8 mouse cellular contexts compared by ENCODE assay signal in genomic region chr15:94661398-94661797, GRCm38 (mm10). TPM values are rescaled to one million over a fixed set of nuclear protein-coding genes. Genes with fewer than 3 reads are reported as not detected.
DNase-seq lines count a peak whose midpoint lies in the region; ATAC-seq lines count a peak whose summit lies in the region.

No protein-coding gene starts in this region.

- ATAC-seq in limb, embryonic 11.5 days (ENCODE audit: insufficient number of reproducible peaks, low FRiP score, low TSS enrichment, low read depth), result no peak

- no peak overlapping the region for H3K4me2 ChIP-seq in limb, embryonic 11.5 days (ENCODE audit: low read depth, severe bottlenecking)

- H3K36me3 ChIP-seq in limb, embryonic 11.5 days (ENCODE audit: control insufficient read depth, insufficient read depth, low read length), result no peaks in the 10 kb centered on the region
- no peaks in the 10 kb centered on the region for H3K36me3 ChIP-seq in limb, embryonic 10.5 days

- H3K4me3 ChIP-seq in limb, embryonic 11.5 days (ENCODE audit: low read depth, low read length), result no peak overlapping the region
- no peak overlapping the region for H3K4me3 ChIP-seq in limb, embryonic 10.5 days

- H3K27me3 ChIP-seq in limb, embryonic 11.5 days (ENCODE audit: control insufficient read depth, insufficient read depth, low read length), result no peaks in the 10 kb centered on the region
- H3K27me3 ChIP-seq in limb, embryonic 10.5 days (ENCODE audit: low read depth, poor library complexity, severe bottlenecking), result no peaks in the 10 kb centered on the region

- H3K27ac ChIP-seq in limb, embryonic 11.5 days (replicated peaks; ENCODE audit: low read depth, low read length), result no peak overlapping the region
- no peak overlapping the region for H3K27ac ChIP-seq in limb, embryonic 10.5 days

- WGBS in limb, embryonic 11.5 days, result 25% methylated on average over 9 of the region's 9 CpGs
- WGBS in limb, embryonic 10.5 days, result 32% methylated on average over 9 of the region's 9 CpGs

- H3K4me1 ChIP-seq in limb, embryonic 11.5 days (ENCODE audit: control insufficient read depth, insufficient read depth, low read length), result peaks cover 10% of the 10 kb centered on the region
- peaks cover 41% of the 10 kb centered on the region for H3K4me1 ChIP-seq in limb, embryonic 10.5 days

- no peak overlapping the region for H3K9ac ChIP-seq in limb, embryonic 11.5 days (ENCODE audit: low read length)

- no peaks in the 10 kb centered on the region for H3K9me3 ChIP-seq in limb, embryonic 11.5 days (ENCODE audit: control insufficient read depth, low read length)
- H3K9me3 ChIP-seq in limb, embryonic 10.5 days (replicated peaks), result no peaks in the 10 kb centered on the region

- DNase-seq in cerebellum, adult 9-10 months, result peak; percentile 44
- DNase-seq in cerebellum, adult 9-11 months, result no peak
- DNase-seq in limb, embryonic 11.5 days (ENCODE audit: low spot score), result peak; percentile 52
- no peak for DNase-seq in limb, embryonic 10.5 days (ENCODE audit: low spot score)
- DNase-seq in c-Kit-positive CD71-positive TER-119-negative erythroid progenitor cells, embryonic 14.5 days (ENCODE audit: low read depth), result peak; percentile 21
- DNase-seq in lung, postnatal 14 days, result peak; percentile 37
- no peak for DNase-seq in urinary bladder, postnatal 10 days (ENCODE audit: low spot score)
- no peak for DNase-seq in T-cell, adult 2 months (ENCODE audit: low spot score)

RNA-seq across cellular contexts. Expression of gene Tmem117, which starts 32.4 kb away (rescaled TPM):
- 1.0 and 1.7 TPM in 2 replicates for polyA plus RNA-seq in limb, embryonic 11.5 days (2014; fragmentation: Nextera tagmentation; extraction: Ambion mirVana)
- 0.77 and 0.99 TPM in 2 replicates for polyA plus RNA-seq in limb, embryonic 10.5 days (2016; fragmentation: Nextera tagmentation; extraction: Ambion mirVana)

Comparison
In these comparisons a context has a peak if more than half of its experiments do, and no peak if none do; other contexts are left out.
1. DNase-seq: peak in cerebellum, adult 9-10 months (single experiment), limb, embryonic 11.5 days (single experiment), c-Kit-positive CD71-positive TER-119-negative erythroid progenitor cells, embryonic 14.5 days (single experiment) and lung, postnatal 14 days (single experiment); none in cerebellum, adult 9-11 months (single experiment), limb, embryonic 10.5 days (single experiment), urinary bladder, postnatal 10 days (single experiment) and T-cell, adult 2 months (single experiment).